Mouse (Mus musculus) adrenal gland (tissue): ENCODE data around the gene Chmp2a.

Experiments
- intact Hi-C: fragments of 180-260 bp; cut with DNase I; formaldehyde crosslinking; loops from one replicate; pipeline ENCODE4 v1.15.1; 2025

Gene Chmp2a

DNA sequence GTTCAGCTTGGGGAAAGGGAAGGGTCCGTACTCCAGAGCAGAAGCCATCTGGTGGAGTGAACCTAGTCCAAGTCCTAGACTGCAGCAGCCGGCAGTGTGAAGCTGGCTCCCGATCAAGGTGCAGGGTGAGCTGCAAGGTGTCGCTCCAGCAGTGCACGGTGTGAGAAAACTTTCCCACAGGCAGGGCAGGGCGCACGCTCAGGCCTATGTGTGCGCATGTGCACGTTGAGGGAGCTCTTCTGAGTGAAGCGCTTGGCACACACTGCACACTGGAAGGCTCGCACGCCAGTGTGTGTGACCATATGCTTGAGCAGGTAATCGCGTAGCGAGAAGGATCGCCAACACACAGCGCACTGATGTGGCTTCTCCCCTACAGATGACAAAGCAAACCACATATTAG is 28.6 kb downstream of the Chmp2a start:
- intact Hi-C loops: loop anchor here (5.0 kb wide), 1 partner anchor 94 kb away; no protein-coding TSS in a partner anchor

- intact Hi-C loops: no loop called here
Observed at GRCm38 (mm10) chr7:13003380-13003779, 31.2 kb downstream of the Chmp2a start.

- intact Hi-C loops: no loop called here
Observed at GRCm38 (mm10) chr7:13001584-13001983, 33.0 kb downstream of the Chmp2a start.

- intact Hi-C loops: no loop called here
Observed at GRCm38 (mm10) chr7:12998851-12999250, 35.8 kb downstream of the Chmp2a start, which contains the start of gene Trim28. Gene Trim28 (plus strand): TSS chr7:12999114.

- intact Hi-C loops: no loop called here
Observed at GRCm38 (mm10) chr7:12998053-12998452, 36.6 kb downstream of the Chmp2a start, which contains the start of gene Slc27a5. Gene Slc27a5 (minus strand): TSS chr7:12998192.

DNA sequence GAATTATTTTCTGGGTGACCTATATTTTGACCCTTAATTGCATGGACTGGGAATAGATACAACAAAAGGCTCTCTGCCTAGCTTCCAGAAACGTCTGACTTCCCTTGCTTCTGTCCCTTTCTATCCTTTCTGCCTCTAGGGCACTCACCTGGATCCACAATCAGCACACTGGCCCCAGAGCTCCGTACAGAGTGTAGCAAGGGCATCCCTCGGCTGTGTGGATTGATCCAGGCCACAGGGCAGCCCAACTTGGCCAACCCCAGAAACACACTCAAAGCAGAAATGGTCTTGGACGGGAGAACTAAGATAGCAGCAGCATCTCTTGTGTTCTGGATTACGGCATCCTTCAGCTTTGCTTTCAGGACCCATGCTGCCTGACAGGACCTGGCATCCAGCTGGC is 37.4 kb downstream of the Chmp2a start:
- intact Hi-C loops: no loop called here

GRCm38 (mm10) chr7:12995862-12996261 is 38.7 kb downstream of the Chmp2a start:
- intact Hi-C loops: no loop called here

- intact Hi-C loops: no loop called here
Observed at GRCm38 (mm10) chr7:12993148-12993547, 41.5 kb downstream of the Chmp2a start.

DNA sequence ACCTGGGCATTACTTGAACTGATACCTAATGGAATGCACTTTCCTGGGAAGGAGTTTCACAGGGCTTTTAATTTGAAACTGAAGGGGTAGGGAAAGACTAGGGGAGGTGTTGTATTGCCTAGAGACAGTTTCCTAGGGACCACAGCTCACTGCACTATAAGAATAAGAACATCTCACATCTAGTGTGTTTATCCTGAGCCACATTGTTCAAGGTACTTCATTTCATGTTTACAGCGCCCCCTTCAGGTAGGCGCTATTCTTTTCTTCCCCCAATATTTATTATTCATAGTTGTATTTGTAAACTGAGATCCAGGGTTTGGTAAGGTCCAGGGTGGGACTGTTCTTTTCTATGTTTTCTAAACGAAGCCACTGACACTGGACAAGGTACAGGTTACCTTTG is 42.4 kb downstream of the Chmp2a start:
- intact Hi-C loops: no loop called here

- intact Hi-C loops: no loop called here
Observed at GRCm38 (mm10) chr7:12987409-12988189, 47.0 kb downstream of the Chmp2a start.

DNA sequence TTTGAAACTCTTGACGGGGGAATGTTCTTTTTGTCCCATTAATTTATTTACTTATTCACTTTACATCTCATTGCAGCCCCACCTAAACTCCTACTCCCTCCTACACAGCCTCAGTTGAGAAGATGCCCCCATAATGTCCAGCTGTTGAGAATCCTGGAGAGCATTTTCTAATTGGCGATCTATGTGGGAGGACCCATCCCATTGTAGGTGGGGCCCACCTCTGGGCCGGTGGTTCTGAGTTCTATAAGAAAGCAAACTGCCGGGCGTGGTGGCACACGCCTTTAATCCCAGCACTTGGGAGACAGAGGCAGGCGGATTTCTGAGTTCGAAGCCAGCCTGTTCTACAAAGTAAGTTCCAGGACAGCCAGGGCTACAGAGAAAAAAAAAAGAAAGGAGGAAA is 47.7 kb downstream of the Chmp2a start:
- intact Hi-C loops: no loop called here

- intact Hi-C loops: no loop called here
Observed at GRCm38 (mm10) chr7:12985724-12986123, 48.9 kb downstream of the Chmp2a start.
